Mouse (Mus musculus) adrenal gland, adult 2 months (tissue): ENCODE results near the gene Aspscr1. TPM values are rescaled to one million over a fixed set of nuclear protein-coding genes. Genes with fewer than 3 reads are reported as not detected.

ENCODE experiments used
- DNase-seq: peaks from one replicate; pipeline ENCODE4 v3.0.0; 2021
- long read RNA-seq: library from polyadenylated mRNA; stranded (forward); transcript quantifications from one replicate; pipeline ENCODE4 v2.0.0, GENCODE M21; 2021
- polyA plus RNA-seq: library from polyadenylated mRNA; depleted of rRNA; stranded (reverse); fragments of >200 nt; gene quantifications from 2 replicates; pipeline ENCODE4 v1.2.3, GENCODE M21; 2012; rRNA removed
- total RNA-seq, 2 experiments: library from RNA; stranded (reverse); gene quantifications; 2 replicates each; pipeline ENCODE4 v1.2.3; 2021

Aspscr1 gene
- total RNA-seq (10 to 100 TPM; 74.9 to 84.1 TPM), polyA plus RNA-seq (124 and 125 TPM in 2 replicates)
- long read RNA-seq, transcript Aspscr1-201 (16 exons, 1,820 nt) = major isoform, 78 of 110 reads
- long read RNA-seq, partial matches to known transcripts = 3 of 110 reads
- long read RNA-seq, other reads (novel, unspliced or antisense) = 25 of 110 reads

- peak; percentile 98 for DNase-seq
Measured at GRCm38 (mm10) chr11:120672687-120673593, at the start of gene Aspscr1. Aspscr1 (plus strand) TSS chr11:120672973.

DNA sequence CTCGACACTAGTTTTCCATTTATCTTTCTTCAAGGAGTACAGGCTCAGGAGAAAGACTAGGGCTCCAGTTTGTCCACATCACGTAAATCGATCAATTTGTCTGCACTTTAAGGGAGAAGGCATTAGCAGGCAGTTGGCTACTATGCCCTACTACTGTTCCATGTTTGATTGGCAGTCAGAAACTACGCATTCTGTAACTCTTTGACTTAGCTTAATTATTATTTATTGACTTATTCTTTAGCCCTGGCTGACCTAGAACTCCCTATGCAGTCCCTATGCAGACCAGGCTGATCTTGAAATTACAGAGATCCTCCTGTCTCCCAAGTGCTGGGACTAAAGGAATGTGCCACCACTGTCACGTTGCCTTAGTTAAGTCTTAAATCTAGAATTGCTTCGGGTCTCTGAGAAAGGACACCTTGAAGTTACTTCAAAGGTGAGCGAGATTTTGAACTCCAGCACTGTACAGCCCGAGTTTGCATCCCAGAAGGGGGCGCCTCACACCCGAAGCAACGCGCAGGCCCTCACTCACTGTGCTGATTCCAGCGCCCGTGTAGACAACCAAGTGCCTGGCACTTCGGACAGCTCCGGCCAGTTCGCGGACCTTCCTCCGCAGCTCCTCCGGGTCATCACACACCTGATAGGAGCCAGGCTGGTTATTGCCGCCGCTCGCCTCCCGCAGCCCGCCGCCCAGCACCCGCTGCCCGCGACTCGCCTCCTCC is 48.7 kb upstream of the Aspscr1 start:
- DNase-seq = peak; percentile 80

DNA sequence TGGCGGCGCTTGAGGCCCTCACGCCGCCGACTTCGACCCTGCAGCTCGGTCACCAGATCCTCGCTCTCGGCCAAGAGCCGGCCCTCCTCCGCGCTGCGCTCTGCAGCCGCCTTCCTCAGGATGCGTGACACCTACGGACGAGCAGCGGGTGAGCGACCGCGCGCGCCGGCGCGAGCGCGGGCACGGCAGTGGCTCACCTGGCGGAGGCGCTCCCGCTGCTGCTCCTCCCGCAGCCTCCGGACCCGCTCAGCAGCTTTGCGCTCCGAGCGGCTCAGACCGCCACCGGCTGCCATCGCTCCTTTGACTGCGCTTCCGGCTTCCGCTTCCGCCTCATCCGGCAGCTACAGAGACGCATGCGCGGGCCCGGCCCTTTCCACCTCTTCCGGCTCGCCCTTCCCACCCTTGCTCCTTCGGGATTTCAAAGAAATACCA is 48.1 kb upstream of the Aspscr1 start:
- DNase-seq = peak; percentile 91

GRCm38 (mm10) chr11:120625152-120625775 is 47.5 kb upstream of the Aspscr1 start, which contains the start of gene Sirt7:
Sirt7 (minus strand) TSS chr11:120625240.
- DNase-seq = no peak

DNA sequence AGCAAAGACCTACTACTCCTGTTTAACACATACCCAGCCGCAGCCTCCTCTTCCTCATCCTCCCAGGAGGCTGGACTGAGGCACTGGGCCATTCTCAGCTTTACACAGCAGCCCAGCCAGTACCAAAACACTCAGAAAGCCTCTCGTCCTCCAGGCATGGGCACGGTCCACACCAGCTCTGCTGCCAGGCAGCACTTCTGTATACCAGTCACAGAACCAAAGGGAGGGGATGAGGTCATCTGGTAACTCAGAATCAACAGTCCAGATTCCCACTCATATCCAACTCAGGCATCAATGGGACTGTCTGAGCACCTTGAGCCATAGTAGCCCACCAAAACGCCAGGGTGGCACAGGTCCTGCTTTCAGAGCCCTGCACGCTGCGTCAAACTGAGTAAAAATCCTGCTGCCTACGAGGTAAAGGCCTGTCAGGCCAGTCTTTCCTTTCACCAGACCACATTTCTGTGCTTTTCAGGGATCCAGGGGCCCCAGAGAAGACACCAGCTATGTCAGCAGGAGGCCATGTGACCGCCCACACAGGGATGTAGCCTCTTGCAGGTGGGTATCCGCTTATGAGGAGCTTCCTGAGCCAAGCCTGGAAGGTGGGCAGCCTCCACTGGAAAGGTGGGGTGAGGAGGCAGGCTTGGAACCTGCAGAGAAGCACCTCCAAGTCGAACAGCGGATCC is 45.8 kb upstream of the Aspscr1 start:
- DNase-seq = no peak

DNA sequence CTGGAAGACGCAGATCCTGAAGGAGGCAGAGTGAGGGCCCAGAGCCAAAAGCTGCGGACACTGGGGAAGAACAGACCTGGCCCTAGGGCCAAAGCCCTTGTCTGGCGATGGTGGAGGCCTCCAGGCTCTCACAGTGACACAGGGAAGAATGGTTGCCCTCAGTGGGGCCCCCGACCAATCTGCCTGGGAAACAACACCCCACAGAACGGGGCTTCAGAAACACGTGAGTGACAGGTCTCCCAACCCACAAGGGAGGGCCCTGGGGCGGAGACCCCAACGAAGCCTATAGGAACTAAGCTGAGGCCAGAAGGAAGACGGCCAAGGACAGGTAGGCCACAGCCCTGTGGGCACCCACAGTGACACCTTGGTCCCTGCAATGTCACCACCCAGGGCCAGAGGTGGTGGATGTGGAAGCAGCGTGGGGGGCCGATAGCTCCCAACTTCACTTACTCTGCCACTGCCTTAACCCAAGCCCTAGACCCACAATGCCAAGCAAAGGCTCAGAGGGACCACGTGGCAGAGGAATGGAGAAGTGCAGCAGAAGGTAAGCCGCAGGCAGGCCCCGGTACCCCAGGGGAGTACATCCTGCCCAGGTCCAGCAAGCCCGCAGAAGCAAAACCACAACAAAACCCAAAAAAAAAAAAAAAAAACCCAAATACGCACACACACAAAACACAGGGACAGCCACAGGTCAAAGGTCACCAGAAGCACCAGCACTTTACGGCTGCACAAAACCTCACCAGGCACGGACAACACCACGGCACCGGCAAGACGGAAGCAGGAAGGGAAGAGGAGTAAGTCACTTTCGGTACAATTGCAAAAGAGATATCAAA is 45.1 kb upstream of the Aspscr1 start:
- no peak for DNase-seq

DNA sequence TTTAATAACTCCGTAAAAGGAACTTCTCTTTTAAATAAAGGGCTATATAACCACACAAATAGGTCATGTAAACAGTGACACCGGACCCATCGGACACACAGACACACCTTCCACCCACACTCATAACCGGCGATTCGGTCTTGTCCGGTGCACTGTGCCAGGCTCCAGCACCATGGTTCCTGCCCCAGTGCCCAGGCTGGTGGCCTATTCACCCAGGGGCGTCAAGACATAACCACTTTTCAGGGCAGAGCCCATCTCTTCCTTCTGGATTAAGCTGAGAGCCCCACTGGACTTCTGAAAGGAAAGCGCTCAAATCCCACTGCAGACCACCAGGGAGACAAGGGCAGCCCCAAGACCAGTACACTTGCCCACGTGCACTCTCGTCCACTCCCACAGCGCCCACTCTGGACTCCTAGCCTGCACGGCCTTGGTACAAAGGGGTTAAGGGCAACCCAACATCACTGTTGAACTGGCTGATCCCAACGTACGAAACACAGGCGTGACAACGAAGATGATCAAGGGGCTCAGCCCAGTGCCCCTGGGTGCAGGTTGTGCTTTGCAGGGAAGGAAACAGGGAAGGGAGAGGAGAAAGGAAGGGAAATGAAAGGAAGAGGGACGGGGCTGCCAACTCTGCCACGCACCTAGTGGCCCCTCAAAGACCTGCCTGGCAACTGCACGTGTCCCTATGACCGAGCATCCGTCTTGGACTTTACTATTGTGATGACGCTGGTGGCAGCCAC is 44.0 kb upstream of the Aspscr1 start:
- DNase-seq = no peak

DNA sequence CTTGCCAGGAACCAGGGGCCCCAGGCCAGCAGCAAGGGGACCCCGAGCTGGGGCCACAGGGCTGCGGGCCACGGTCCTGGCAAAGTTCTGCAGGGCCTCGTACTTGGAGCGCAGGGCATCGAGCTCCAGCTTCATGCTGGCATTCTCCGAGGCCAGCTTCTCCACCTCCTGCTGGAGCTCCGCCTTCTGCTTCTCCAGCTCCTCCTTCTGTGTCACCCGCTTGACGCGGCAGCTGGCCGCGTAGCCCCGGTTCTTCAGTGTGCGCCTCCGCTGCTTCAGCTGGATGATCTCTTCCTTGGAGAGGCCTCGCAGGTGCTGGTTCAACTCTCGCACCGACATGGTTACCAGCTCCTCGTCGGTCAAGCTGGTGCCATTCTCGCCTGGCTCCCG is 43.4 kb upstream of the Aspscr1 start:
- DNase-seq = peak; percentile 77

- peak; percentile 76 for DNase-seq
Measured at GRCm38 (mm10) chr11:120629911-120630310, 42.9 kb upstream of the Aspscr1 start.

GRCm38 (mm10) chr11:120630401-120630871 is 42.3 kb upstream of the Aspscr1 start:
- peak; percentile 75 for DNase-seq

- no peak for DNase-seq
Measured at GRCm38 (mm10) chr11:120630881-120631725, 41.7 kb upstream of the Aspscr1 start.

- DNase-seq = no peak
Measured at GRCm38 (mm10) chr11:120631726-120632448, 40.9 kb upstream of the Aspscr1 start.

DNA sequence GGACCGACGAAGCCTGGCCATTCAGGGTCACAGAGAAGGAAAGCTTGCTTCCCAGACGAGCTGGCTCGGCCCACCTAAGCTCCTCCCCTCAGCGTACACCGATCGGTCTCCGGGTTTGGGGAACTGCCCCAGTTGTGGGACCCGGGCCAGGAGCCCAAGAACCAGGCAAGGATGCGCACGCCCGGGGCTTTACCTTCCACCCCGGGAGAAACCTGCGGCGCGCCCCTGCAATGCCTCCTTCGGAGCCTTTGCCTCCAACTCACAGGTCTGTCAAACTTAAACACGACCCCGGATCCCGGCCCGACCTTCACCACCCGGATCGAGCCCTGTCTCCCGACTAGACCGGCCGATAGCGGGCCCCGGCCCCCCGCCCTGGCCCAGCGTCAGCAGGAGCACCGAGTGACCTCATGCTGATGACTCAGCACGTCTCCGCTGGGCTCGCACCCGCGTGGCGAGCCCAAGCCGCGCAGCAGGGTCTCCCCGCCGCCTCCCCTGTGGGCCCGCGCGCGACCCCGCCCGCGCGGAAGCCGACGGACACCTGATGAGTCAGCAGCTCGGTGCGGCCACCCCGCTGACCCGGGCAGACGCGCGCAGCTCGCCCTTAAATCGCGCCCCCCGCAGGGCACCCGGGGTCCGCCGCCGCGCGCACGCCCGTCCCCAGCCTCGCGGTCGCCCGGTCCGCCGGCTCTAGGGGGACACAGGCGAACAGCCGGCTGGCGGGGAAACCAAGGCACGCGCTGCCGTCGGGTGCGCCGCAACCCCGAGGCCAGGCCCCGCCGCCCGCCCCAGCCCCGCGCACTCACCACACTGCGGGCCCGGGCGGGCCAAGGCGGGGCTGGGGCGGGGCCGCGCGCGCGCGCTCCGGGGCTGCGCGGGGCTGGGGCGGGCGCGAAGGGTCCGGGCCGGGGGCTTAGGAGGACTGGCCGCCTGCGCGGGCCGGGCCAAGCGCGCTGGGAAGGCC is 39.9 kb upstream of the Aspscr1 start:
- peak; percentile 92 for DNase-seq

- peak; percentile 96 for DNase-seq
Measured at GRCm38 (mm10) chr11:120633520-120634343, 39.0 kb upstream of the Aspscr1 start, which contains the start of gene Mafg. Mafg (minus strand) TSS chr11:120633600.

- DNase-seq = no peak
Measured at GRCm38 (mm10) chr11:120634810-120635209, 38.0 kb upstream of the Aspscr1 start.

DNA sequence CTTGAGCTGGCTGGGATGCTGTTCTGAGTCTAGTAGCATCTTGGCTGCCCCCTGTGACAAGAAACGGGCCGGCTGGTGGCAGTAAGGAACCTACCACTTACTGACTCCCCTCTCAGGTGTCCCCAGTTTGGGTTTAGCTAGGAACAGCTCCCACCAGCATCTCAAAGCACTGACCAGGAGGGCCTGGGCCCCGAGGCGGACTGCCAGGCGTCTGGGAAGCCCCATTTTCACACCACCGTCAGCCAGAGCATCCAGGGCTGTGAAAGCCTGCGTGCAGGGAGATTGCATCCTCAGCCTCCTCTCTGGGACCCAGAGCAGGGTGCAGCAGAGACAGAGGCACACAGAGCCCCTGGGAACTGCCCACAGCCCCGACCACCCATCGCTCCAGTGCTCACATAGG is 31.5 kb upstream of the Aspscr1 start:
- DNase-seq = no peak
